Mouse (Mus musculus) C2C12 (cell line): ENCODE measurements around the gene Stxbp1.

Experiments used
- CEBPB ChIP-seq: IDR thresholded peaks from one replicate; pipeline ENCODE4 v1.6.1; 2011; ENCODE audit warnings: low read depth, mild to moderate bottlenecking, control low read depth, moderate library complexity
- CTCF ChIP-seq: IDR thresholded peaks from one replicate; pipeline ENCODE4 v1.5.1; 2011; ENCODE audit not compliant: control insufficient read depth, insufficient read depth, insufficient read length
- MAX ChIP-seq: IDR thresholded peaks from one replicate; pipeline ENCODE4 v1.6.1; 2011; ENCODE audit warnings: mild to moderate bottlenecking, control low read depth
- MYOD1 ChIP-seq: IDR thresholded peaks from one replicate; pipeline ENCODE4 v1.6.1; 2011; ENCODE audit warnings: low read depth; ENCODE audit not compliant: control insufficient read depth, insufficient read length
- USF1 ChIP-seq: IDR thresholded peaks from one replicate; pipeline ENCODE4 v1.6.1; 2011; ENCODE audit warnings: low read depth, mild to moderate bottlenecking, control low read depth, moderate library complexity

DNA sequence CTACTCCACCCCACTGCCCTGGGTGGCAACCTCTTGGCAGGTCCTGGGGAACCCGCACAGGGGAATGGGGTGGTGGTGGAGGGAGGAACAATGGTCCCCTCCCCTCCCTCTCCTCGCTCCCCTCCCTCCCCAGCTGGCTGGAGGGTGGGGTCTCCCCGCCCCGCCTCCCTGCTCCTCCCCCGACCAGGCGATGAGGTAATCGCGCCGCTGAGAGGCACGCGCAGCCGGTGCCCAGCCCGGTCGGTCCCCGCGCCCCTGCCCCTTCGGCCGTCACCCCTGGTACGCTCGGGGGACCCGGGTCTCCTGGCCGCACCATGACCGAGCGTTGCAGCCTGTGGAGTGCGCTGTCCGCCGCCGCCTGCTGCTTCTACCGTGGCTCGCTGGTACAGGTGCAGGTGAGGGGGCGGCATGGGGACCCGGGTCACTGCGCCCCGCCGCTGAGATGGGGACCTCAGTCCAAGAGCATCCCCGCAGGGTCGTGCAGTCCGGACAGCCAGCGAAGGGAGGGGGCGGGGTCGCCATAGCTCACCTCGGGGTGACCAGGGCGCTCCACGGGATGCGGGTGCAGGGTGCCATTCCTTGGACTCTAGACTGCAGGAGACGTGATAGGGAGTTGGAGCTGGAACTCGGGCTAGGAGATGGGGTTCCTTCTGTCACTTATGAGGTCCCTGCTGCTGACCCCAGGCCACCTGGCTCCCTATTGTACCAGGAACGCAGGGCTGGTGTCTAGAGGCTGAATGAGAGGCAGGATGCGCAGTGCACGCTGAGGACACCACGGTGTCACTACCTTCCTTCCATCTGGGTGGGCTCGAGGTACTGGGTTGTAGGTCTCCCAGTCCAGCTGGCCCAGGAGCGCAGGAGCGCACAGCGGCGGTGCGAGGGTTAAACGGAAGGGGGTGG is 105.5 kb downstream of the Stxbp1 start:
- TF ChIP-seq USF1 (no peak), CTCF (no peak), CEBPB (no peak), MYOD1 (no peak), MAX (no peak)
